Mouse (Mus musculus) spleen, adult 2 months (tissue): ENCODE measurements around the gene Arhgap45.

Source experiments
- CTCF ChIP-seq: fragments of 200-500 bp; IDR thresholded peaks from 2 replicates; pipeline ENCODE4 v1.5.1; 2011; ENCODE audit warnings: mild to moderate bottlenecking, inconsistent platforms; ENCODE audit not compliant: insufficient read depth, insufficient read length, insufficient replicate concordance; ENCODE audit errors: extremely low read depth
- POLR2A ChIP-seq: fragments of 200-500 bp; IDR thresholded peaks from 2 replicates; pipeline ENCODE4 v1.6.1; 2011; ENCODE audit warnings: low read depth, low read length, inconsistent platforms

GRCm38 (mm10) chr10:80056976-80057682 is 40.7 kb downstream of the Arhgap45 start:
- TF ChIP-seq CTCF (no peak), POLR2A (no peak)
